Comparison of ENCODE assay signal across 8 mouse cellular contexts in the genomic region with DNA sequence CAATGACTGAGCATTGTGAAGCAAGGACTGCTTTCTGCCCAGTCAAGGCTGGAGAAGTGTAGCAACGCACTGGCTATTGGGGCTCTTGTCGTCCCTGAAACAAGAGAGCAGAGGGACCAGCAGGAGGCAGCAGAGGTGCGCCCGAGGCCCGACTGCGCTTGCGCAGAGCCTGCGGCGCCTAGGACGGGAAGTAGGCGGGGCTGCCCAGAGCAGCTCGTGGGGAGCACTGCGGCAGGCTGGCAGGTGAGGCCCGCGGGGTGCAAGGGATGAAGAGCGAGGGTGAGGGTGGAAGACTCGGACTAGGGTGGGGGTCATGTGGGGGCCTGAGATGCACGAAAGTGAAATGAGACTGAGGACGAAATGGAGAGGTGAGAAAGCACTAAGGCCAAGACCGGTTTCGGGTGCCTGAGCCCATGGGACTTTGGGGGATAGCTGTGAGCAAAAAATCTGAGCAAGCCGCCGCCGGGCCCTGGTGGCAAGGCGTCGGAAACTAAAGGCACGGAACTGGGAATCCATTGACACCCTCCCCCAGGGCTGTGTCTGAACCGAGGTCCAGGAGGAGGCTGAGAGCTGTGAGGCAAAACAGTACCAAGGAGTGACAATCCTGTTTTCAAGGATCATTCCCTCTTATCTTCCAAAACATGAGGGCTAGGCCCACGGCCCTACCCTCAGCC. TPM values are rescaled to one million over a fixed set of nuclear protein-coding genes. Genes with fewer than 3 reads are reported as not detected.
DNase-seq lines count a peak whose midpoint lies in the region; ATAC-seq lines count a peak whose summit lies in the region.

TSS of gene Ppm1f (plus strand) at position 88 of the 674 bp plus-strand sequence.

- WGBS in heart, embryonic 10.5 days: 1% methylated on average over 29 of the region's 29 CpGs
- WGBS in kidney, embryonic 15.5 days: under 1% methylated on average over 29 of the region's 29 CpGs

- H3K36me3 ChIP-seq in heart, embryonic 10.5 days: peaks cover 35% of the 10 kb centered on the region
- H3K36me3 ChIP-seq in kidney, embryonic 15.5 days: peaks cover 34% of the 10 kb centered on the region

- peak within 1 kb of the TSS; percentile 88 for H3K27ac ChIP-seq in heart, embryonic 10.5 days
- peak within 1 kb of the TSS; percentile 45 for H3K27ac ChIP-seq in kidney, embryonic 15.5 days

- H3K4me1 ChIP-seq in heart, embryonic 10.5 days: peaks cover 13% of the 10 kb centered on the region
- peaks cover 17% of the 10 kb centered on the region for H3K4me1 ChIP-seq in kidney, embryonic 15.5 days

- H3K4me2 ChIP-seq in kidney, embryonic 15.5 days: peak within 1 kb of the TSS; percentile 68

- peak within 1 kb of the TSS; percentile 75 for H3K4me3 ChIP-seq in heart, embryonic 10.5 days
- peak within 1 kb of the TSS; percentile 68 for H3K4me3 ChIP-seq in kidney, embryonic 15.5 days (replicated peaks)

- peak within 1 kb of the TSS; percentile 72 for H3K9ac ChIP-seq in kidney, embryonic 15.5 days

- H3K9me3 ChIP-seq in heart, embryonic 10.5 days: no peaks in the 10 kb centered on the region
- no peaks in the 10 kb centered on the region for H3K9me3 ChIP-seq in kidney, embryonic 15.5 days (replicated peaks)

- H3K27me3 ChIP-seq in heart, embryonic 10.5 days (ENCODE audit: insufficient read depth, poor library complexity, severe bottlenecking): no peaks in the 10 kb centered on the region
- no peaks in the 10 kb centered on the region for H3K27me3 ChIP-seq in kidney, embryonic 15.5 days

- peak; percentile 97 for DNase-seq in B cell, adult 2 months
- DNase-seq in brain, adult 2 months (ENCODE audit: low read depth, low spot score): peak; percentile 97
- DNase-seq in heart, embryonic 10.5 days (ENCODE audit: low spot score): peak; percentile 96
- peak; percentile 94 for DNase-seq in liver
- DNase-seq in spleen, postnatal 4 days (ENCODE audit: low spot score in 2 of 2): peak; percentile 95 to 99

- ATAC-seq in erythroblast, adult 5-6 weeks (replicated peaks; ENCODE audit: low FRiP score, poor library complexity, severe bottlenecking): peak; percentile 97
- ATAC-seq in kidney, embryonic 15.5 days (replicated peaks; ENCODE audit: low FRiP score): peak; percentile 94
- ATAC-seq in monocyte, adult 5-6 weeks (replicated peaks; ENCODE audit: insufficient number of reproducible peaks, low FRiP score, low TSS enrichment, poor library complexity, severe bottlenecking): peak; percentile 94

RNA-seq across cellular contexts. Expression of gene Ppm1f, which starts in this region (rescaled TPM):
- 1.7 and 3.5 TPM in 2 replicates for total RNA-seq in erythroblast, adult 5-6 weeks (2015; ENCODE audit: low replicate concordance)
- 1.4 and 2.7 TPM in 2 replicates for total RNA-seq in erythroblast, adult 5-6 weeks (2017; ENCODE audit: low replicate concordance)
- 29.2 and 41.0 TPM in 2 replicates for polyA plus RNA-seq in heart, embryonic 10.5 days (2016; fragmentation: Nextera tagmentation; extraction: Ambion mirVana)
- polyA plus RNA-seq in kidney, embryonic 15.5 days (2015; fragmentation: Nextera tagmentation; extraction: Ambion mirVana): 31.0 and 31.7 TPM in 2 replicates
- total RNA-seq in monocyte, adult 5-6 weeks (2017): 4.3 to 10.6 TPM (median 6.3 TPM) in 3 replicates

Comparison
In these comparisons a context has a peak if more than half of its experiments do, and no peak if none do; other contexts are left out.
1. Peak in every context shown above with its lines: DNase-seq, ATAC-seq, H3K4me3 ChIP-seq and H3K27ac ChIP-seq.